Mouse (Mus musculus) cerebellum, adult 11 months (tissue): ENCODE data around the gene Pyroxd2.
"Not testable (repeated sequence)": the region's sequence is repeated elsewhere in the genome, so short reads cannot be mapped to it uniquely, and the experiment has no call there.

Experiments
- DNase-seq: peaks from one replicate; pipeline ENCODE4 v3.0.0; 2022

Gene Pyroxd2

DNA sequence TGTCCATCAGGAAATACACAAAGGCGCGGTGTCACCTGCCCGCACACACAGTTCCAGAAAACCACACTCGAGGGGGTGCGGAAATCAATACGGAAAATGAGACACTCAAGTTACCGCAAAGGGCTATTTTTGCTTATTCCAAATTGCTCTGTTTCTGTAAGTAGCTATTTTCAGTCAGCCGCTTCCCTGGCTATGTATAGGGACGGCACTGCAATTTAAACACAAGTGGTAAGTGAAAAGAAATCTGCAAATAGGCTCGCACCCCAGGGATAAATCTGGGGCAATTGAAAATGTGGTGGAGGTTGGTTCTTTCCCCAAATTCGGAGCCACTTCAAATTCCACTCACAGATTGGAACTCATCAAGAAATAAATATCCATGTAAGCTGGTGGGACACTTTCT, 63.3 kb downstream of the Pyroxd2 start:
- DNase-seq: no peak

DNA sequence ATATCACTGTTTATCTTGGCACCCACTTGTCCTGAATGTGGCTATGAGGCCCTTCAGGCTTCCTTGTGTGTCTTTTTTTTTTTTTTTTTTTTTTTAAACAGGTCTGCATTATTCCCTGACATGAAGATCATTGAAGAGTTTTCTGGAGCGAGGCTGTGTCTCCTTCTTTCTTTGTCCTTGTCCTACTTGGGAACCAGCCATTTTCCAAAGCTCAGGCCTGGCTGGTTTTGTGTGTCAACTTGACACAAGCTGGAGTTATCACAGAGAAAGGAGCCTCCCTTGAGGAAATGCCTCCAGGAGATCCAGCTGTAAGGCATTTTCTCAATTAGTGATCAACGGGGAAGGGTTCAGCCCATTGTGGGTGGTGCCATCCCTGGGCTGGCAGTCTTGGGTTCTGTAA, 69.8 kb downstream of the Pyroxd2 start:
- DNase-seq: not testable (repeated sequence)

DNA sequence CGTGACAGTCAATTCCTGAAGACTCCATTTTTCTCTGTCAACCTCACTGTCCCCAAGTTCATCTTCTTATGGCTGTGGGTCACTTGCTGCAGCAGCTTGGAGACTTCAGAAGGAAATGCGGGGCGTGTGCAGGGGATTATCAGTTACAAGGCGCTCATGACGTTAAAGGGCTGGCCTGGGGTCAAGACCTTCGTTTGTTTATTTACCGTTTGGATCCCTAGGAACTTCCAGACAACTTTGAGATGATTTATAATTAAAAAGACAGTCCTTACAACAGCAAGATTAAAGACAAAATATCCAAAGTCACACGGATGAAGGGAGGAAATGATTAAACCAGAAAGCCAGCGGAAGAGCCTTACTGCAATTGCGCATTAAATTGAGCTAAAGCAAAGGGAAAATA, 74.4 kb downstream of the Pyroxd2 start:
- no peak for DNase-seq

DNA sequence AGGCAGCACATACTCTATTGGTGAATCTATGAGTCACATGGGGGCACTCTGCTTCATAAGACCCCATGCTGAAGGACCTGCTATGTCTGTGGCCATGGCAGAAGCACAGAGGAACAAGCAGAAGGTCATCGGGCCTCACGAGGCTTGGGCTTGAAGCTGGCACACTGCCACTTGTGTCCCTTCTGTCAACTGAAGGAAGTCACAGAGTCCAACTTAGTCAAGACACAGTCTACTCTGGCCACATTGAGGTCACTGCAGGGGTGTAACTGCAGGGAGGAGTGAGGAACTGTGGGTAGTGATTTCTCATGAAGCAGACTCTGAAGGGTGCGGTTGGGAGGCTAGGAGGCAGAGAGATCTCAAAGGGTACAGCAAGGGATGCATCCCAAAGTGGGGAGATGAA, 75.1 kb downstream of the Pyroxd2 start:
- no peak for DNase-seq

DNA sequence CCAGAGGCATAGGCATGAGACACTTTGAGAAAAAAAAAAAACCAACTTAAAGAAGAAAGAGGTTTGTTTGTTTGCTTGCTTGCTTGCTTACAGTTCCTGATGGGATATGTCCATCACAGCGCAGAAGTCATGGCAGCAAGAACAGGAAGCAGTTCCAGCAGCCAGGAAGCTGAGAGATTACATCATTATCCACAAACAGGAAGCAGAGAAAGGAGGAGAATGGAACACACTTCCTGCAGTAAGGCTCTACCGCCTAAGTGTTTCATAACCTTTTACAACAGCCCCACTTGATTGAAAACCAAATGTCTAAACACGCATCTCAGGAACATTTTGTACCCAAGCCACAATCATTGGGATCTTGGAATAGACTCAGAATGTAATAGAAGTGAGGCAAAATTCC, 75.6 kb downstream of the Pyroxd2 start:
- DNase-seq: no peak
